Mouse (Mus musculus): ENCODE measurements around the gene Ccdc158. TPM values are rescaled to one million over a fixed set of nuclear protein-coding genes. Genes with fewer than 3 reads are reported as not detected.

Ccdc158 gene
- polyA plus RNA-seq (2016; fragmentation: Nextera tagmentation; extraction: Ambion mirVana) = 0.90 and 1.5 TPM in 2 replicates

DNA sequence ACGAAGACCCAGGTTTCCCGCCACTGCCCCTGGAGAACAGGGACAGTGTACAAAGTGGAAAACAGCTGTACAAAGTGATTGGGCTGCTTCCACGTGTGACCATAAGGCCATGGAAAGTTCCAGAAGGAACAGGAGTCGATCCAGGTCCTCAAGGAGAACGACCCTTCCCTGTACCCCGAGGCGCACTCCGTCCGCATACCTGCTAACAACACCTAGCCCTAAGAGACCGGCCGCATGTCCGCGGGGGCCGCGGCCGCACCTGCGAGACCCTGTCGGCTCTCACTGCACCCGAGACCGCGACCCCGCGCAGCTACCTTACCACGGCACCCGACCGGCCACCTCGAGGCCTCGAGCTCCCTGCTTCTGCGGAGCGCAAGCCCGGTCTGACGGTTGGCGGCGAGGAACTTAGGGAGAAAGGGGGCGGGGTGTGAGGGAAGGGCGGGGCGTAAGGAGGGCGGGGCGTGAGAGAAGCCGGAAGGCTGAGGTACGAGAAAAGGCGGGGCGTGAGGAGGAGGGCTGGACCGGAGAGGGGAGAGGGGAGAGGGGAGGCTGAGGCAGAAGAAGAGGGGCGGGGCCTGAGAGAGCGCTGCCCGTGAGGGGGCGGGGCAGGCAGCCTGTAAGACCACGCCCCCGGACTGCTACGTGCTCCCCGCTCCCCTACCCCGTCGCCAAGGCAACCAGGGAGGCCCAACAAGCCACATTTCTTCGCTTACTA lies at the start of gene Ccdc158:
Ccdc158 (minus strand) TSS at position 413 of the 715 bp plus-strand sequence.
- Histone ChIP-seq H3K27me3 (no peaks in the 10 kb centered on the region), H3K4me3 (replicated peaks) (peak within 1 kb of the TSS; percentile 44), H3K4me1 (replicated peaks) (peaks cover 3% of the 10 kb centered on the region; the same call in 1 of the 2 replicates), H3K9me3 (0 out of 2 replicates have a peak, but pooled peaks cover 4% of the 10 kb centered on the region), H3K27ac (no peak within 1 kb of the TSS), H3K9ac (replicated peaks) (peak within 1 kb of the TSS; percentile 42; the same call in 1 of the 2 replicates), H3K4me2 (peak within 1 kb of the TSS; percentile 72), H3K36me3 (no peaks in the 10 kb centered on the region)
- ATAC-seq (ENCODE audit: insufficient number of reproducible peaks, insufficient read depth, low FRiP score, low TSS enrichment, low read depth) = peak; percentile 86
- WGBS = 14% methylated on average over 46 of the region's 55 CpGs

DNA sequence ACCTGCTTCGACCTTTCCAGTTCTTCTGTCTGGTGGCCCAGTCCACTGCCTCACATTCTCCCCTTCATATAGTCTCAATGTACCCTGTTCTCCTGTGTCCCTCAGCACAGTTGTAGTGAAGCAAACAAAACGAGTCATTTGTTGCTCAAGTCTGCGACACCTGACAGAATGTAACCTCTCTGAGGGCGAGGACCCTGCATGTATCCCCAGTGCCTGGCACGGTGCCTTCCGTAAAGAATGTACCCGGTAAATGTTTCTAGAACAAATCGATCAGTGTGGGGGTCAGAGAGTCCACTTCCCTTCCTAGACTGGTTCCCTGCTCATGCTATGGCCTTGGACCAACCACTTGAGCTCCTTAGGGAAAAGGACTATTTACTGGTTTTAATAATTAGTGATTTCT lies 46.5 kb upstream of the Ccdc158 start:
- H3K4me3 ChIP-seq (replicated peaks) = no peak overlapping the region
- no peak overlapping the region for H3K27ac ChIP-seq
- WGBS = 87% methylated on average over 8 of the region's 8 CpGs

DNA sequence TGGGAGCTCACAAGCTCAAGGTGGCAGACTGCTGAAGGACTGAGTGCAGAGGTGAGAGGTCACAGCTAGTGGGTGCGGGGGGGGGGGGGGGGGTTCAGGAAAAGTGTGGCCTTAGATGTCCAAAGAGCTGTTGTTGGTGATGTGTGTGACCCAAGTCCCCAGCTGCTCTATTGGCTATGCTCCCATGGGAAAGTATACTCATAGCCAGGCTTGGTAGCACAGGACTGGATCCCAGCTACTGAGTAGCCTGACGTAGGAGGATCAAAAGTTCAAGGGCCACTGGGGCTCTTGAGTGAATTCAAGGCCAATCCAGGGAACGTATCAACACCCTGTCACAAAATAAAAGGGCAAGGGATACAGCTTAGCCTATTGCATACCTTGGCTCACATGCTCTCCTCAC lies 43.8 kb upstream of the Ccdc158 start:
- no peak overlapping the region for H3K9ac ChIP-seq (replicated peaks)
- no peak overlapping the region for H3K4me3 ChIP-seq (replicated peaks)
- 75% methylated on average over 3 of the region's 3 CpGs for WGBS
- ATAC-seq (ENCODE audit: insufficient number of reproducible peaks, insufficient read depth, low FRiP score, low TSS enrichment, low read depth) = no peak
- no peak overlapping the region for H3K27ac ChIP-seq
- H3K4me1 ChIP-seq (replicated peaks) = 0 out of 2 replicates have a peak, but pooled peaks cover 7% of the 10 kb centered on the region
- no peaks in the 10 kb centered on the region for H3K27me3 ChIP-seq
- no peaks in the 10 kb centered on the region for H3K9me3 ChIP-seq
- H3K4me2 ChIP-seq = no peak overlapping the region
- H3K36me3 ChIP-seq = no peaks in the 10 kb centered on the region

More for the DNA sequence above, 46.5 kb upstream of the Ccdc158 start:
- Histone ChIP-seq H3K9me3 (no peaks in the 10 kb centered on the region), H3K36me3 (no peaks in the 10 kb centered on the region), H3K9ac (replicated peaks) (no peak overlapping the region), H3K4me1 (replicated peaks) (0 out of 2 replicates have a peak, but pooled peaks cover 8% of the 10 kb centered on the region), H3K4me2 (no peak overlapping the region), H3K27me3 (no peaks in the 10 kb centered on the region)
- ATAC-seq (ENCODE audit: insufficient number of reproducible peaks, insufficient read depth, low FRiP score, low TSS enrichment, low read depth) = no peak

DNA sequence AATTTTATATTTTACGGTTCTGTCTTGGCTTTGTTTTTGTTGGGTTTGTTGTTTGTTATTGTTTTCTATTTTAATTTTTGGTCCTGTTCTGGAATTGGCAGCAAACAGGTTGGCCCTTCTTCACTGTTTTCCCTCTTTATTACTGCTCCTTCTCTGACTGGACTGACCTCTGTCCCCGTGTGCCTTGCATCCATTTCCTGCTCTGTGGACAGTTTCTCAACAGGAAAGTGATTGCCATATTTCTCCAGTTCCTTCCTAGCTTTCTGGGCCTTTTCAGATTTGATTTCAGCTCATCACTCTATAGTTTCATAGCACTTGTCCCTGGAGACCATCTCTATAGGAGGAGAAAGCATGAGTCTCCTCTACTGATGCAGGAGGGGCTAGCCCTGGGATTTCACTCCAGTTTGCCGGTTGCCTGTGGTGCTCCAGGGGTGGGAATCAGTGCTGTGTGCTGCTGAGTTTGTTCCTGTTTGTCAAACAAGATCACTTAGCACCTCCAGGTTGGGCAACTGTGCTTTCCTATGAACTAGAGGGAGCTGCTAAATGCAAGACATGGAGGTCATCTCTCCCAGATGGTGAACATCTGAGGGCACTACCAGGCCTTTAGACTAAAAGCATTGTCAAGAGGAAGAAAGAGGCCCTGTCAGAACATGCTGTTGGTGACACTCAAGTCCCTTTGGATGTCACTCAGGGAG lies 42.7 kb upstream of the Ccdc158 start:
- no peak overlapping the region for H3K4me2 ChIP-seq
- peaks cover 5% of the 10 kb centered on the region; the same call in 1 of the 2 replicates for H3K4me1 ChIP-seq (replicated peaks)
- no peaks in the 10 kb centered on the region for H3K9me3 ChIP-seq
- no peaks in the 10 kb centered on the region for H3K36me3 ChIP-seq
- H3K9ac ChIP-seq (replicated peaks) = no peak overlapping the region
- 67% methylated on average over 3 of the region's 3 CpGs for WGBS
- H3K27ac ChIP-seq = no peak overlapping the region
- no peak overlapping the region for H3K4me3 ChIP-seq (replicated peaks)
- H3K27me3 ChIP-seq = no peaks in the 10 kb centered on the region
- ATAC-seq (ENCODE audit: insufficient number of reproducible peaks, insufficient read depth, low FRiP score, low TSS enrichment, low read depth) = no peak

- no peak overlapping the region for H3K9ac ChIP-seq (replicated peaks)
- no peak overlapping the region for H3K4me3 ChIP-seq (replicated peaks)
- no peaks in the 10 kb centered on the region for H3K9me3 ChIP-seq
- 82% methylated on average over 2 of the region's 2 CpGs for WGBS
- H3K27ac ChIP-seq = no peak overlapping the region
- no peaks in the 10 kb centered on the region for H3K27me3 ChIP-seq
- no peak overlapping the region for H3K4me2 ChIP-seq
- peaks cover 14% of the 10 kb centered on the region for H3K4me1 ChIP-seq (replicated peaks)
- no peak for ATAC-seq (ENCODE audit: insufficient number of reproducible peaks, insufficient read depth, low FRiP score, low TSS enrichment, low read depth)
- no peaks in the 10 kb centered on the region for H3K36me3 ChIP-seq
Measured at GRCm38 (mm10) chr5:92715890-92716289, 40.8 kb upstream of the Ccdc158 start.

- 66% methylated on average over 11 of the region's 11 CpGs for WGBS
- Histone ChIP-seq H3K27ac (no peak overlapping the region), H3K9me3 (no peaks in the 10 kb centered on the region), H3K9ac (replicated peaks) (no peak overlapping the region), H3K4me2 (no peak overlapping the region), H3K27me3 (no peaks in the 10 kb centered on the region), H3K4me1 (replicated peaks) (peaks cover 18% of the 10 kb centered on the region), H3K36me3 (no peaks in the 10 kb centered on the region), H3K4me3 (replicated peaks) (no peak overlapping the region)
- no peak for ATAC-seq (ENCODE audit: insufficient number of reproducible peaks, insufficient read depth, low FRiP score, low TSS enrichment, low read depth)
Measured at GRCm38 (mm10) chr5:92715319-92715718, 40.2 kb upstream of the Ccdc158 start.

DNA sequence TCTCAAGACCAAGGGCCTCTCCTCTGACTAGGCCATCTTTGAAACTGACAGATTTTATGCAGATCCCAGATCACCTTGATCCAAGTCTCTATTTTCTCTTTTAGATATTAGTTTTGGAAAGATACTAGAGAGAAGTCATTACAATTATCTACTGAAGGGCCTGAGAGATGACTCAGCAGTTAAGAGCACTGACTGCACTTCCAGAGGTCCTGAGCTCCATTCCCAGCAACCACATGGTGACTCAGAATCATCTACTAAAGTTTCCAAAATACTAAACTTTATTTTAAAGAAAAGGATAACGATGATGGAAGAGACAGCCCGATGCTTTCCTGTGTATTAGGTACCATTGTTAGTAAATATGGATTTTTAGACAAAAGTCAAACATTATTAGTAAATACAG lies 39.8 kb upstream of the Ccdc158 start:
- Histone ChIP-seq H3K4me3 (replicated peaks) (no peak overlapping the region), H3K36me3 (no peaks in the 10 kb centered on the region), H3K4me2 (no peak overlapping the region), H3K9ac (replicated peaks) (no peak overlapping the region), H3K9me3 (no peaks in the 10 kb centered on the region), H3K27me3 (no peaks in the 10 kb centered on the region), H3K27ac (no peak overlapping the region), H3K4me1 (replicated peaks) (peaks cover 18% of the 10 kb centered on the region)
- WGBS = 95% methylated on average over 2 of the region's 2 CpGs
- ATAC-seq (ENCODE audit: insufficient number of reproducible peaks, insufficient read depth, low FRiP score, low TSS enrichment, low read depth) = no peak

DNA sequence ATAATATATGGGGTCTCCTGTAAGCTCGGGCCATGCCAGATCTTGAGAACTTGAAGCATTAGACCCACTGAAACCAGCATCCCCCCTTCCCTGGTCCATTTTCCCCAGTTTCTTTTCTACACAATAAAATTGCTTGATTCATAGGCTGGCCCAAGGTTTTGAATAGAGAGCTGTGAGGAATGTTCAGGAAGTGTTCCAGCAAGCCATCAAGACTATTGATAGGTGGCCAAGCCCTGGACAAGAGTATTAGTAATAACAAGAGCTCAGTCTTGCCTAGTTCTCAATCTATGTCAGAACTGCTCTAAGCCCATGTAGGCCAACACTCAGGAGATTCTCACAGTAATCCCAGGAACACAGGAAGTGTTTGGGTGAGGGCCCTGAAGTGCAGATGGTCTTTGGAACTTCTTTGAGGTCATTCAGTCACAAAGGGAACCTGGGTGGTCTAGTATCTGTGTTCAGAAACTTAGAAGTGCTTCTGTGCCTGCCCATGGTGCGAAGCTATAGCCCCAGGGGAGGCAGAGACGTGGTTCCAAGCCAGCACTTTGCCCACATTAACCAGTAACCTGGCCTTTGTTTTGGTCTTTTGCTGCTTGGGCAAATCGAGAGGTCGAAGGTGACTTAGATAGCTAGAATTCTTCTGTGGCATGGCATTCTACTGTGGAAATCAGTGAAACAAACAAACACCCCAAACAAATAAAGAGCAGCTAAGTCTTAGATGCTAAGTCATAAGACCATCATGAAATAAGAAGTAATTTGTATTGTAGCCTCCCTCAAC lies 37.7 kb upstream of the Ccdc158 start:
- Histone ChIP-seq H3K4me1 (replicated peaks) (peaks cover 18% of the 10 kb centered on the region), H3K27me3 (no peaks in the 10 kb centered on the region), H3K36me3 (no peaks in the 10 kb centered on the region), H3K9ac (replicated peaks) (no peak overlapping the region), H3K9me3 (no peaks in the 10 kb centered on the region), H3K4me3 (replicated peaks) (no peak overlapping the region), H3K27ac (peak overlapping the region; percentile 41; the same call in 1 of the 2 replicates), H3K4me2 (no peak overlapping the region)
- 83% methylated on average over 5 of the region's 5 CpGs for WGBS
- ATAC-seq (ENCODE audit: insufficient number of reproducible peaks, insufficient read depth, low FRiP score, low TSS enrichment, low read depth) = no peak

GRCm38 (mm10) chr5:92711666-92712290 lies 36.7 kb upstream of the Ccdc158 start:
- H3K27me3 ChIP-seq = no peaks in the 10 kb centered on the region
- peak overlapping the region; percentile 57 for H3K27ac ChIP-seq
- 58% methylated on average over 5 of the region's 5 CpGs for WGBS
- H3K36me3 ChIP-seq = no peaks in the 10 kb centered on the region
- H3K4me1 ChIP-seq (replicated peaks) = peaks cover 18% of the 10 kb centered on the region
- no peaks in the 10 kb centered on the region for H3K9me3 ChIP-seq
- H3K9ac ChIP-seq (replicated peaks) = no peak overlapping the region
- no peak overlapping the region for H3K4me2 ChIP-seq
- no peak for ATAC-seq (ENCODE audit: insufficient number of reproducible peaks, insufficient read depth, low FRiP score, low TSS enrichment, low read depth)
- no peak overlapping the region for H3K4me3 ChIP-seq (replicated peaks)

DNA sequence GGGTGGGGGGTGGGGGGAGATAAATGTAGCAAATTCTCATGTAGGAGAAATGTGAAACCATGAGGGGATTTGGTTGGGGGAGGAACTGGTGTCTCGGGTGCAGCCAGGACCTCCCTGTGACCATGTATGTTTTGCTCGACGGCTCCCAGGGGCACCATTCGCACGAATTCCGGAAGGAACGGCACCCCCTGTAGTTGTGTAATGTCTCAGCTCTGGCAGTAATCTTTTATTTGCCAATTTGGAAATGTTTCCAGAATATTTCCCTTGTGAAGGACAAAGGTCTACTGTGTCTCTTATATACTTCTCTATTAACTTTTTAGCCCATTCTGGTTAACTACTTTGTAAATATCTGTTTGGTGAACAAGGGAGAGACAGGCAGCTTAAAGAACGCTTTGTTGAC lies 35.7 kb upstream of the Ccdc158 start:
- WGBS = 38% methylated on average over 8 of the region's 8 CpGs

More for the DNA sequence above, 35.7 kb upstream of the Ccdc158 start:
- Histone ChIP-seq H3K36me3 (no peaks in the 10 kb centered on the region), H3K9ac (replicated peaks) (no peak overlapping the region), H3K4me2 (no peak overlapping the region), H3K9me3 (no peaks in the 10 kb centered on the region), H3K4me3 (replicated peaks) (no peak overlapping the region), H3K27me3 (no peaks in the 10 kb centered on the region), H3K4me1 (replicated peaks) (peaks cover 18% of the 10 kb centered on the region), H3K27ac (peak overlapping the region; percentile 64)
- peak; percentile 78 for ATAC-seq (ENCODE audit: insufficient number of reproducible peaks, insufficient read depth, low FRiP score, low TSS enrichment, low read depth)

Data from limb, embryonic 12.5 days (tissue).